Mouse (Mus musculus) spleen, adult 18-20 months (tissue): ENCODE measurements around the gene Mymx.
"Not testable (repeated sequence)": the region's sequence is repeated elsewhere in the genome, so short reads cannot be mapped to it uniquely, and the experiment has no call there.

Source experiments
- DNase-seq, 2 experiments: peaks; one replicate each; pipeline ENCODE4 v3.0.0; 2022; ENCODE audit warnings: mixed read lengths in 2 of 2

The Mymx gene

DNA sequence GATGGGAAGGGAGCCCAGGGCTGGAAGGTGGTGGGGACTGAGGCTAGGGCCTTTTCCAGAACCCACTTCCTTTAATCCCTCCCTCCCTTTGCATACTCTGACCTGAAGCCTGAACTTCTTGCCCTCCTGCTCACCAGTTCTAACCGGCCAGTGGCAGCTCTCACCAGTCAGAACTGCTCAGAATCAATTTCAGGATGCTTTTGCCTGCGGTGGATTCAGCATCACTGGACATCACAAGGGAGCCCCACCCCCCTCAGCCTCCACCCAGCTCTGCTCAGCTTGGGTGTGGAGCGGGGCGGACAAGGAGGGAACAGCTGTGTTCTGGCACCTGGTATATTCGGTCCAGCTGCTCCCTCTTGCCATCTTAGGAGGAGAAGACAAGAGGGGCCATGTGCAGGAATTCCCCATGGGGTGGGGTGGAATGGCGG is at the start of gene Mymx:
Mymx (minus strand) TSS at position 226 of the 428 bp plus-strand sequence.
- no peak for DNase-seq

DNA sequence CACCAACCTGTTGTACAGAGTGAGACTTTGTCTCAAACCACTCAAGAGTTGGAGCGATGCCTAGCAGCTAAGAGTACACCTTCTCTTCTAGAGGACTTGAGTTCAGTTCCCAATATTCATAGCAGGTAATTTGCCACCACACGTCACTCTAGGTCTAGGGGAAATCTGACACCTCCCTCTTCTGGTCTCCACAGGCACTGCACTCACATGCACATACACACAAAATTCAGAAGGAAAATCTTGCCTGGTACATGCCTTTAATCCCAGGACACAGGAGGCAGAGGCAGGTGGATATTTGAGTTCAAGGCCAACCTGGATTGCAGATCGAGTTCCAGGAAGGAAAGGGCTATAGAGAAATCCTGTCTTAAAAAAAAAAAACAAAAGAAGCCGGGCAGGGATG is 42.3 kb upstream of the Mymx start:
- DNase-seq: no peak

DNA sequence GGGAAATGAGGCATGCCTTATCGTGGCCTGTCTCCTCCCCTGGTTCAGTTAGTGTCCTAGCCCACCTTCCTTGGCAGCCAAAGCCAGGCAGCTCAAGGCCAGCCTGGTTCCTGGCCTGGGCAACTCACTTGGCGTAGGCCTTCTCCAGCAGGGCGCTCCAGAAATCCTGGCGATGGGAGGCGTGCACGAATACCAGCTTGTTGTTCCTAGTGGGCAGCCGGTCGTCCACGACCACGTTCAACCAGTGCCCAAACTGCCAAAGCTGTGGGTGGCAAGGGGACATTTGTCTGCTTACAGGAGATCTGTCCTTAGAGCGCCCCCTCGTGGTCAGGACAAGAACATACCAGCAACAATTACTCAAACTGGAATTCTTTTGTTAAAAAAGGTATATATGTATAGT is 40.8 kb upstream of the Mymx start:
- peak; percentile 25 to 70 for DNase-seq

DNA sequence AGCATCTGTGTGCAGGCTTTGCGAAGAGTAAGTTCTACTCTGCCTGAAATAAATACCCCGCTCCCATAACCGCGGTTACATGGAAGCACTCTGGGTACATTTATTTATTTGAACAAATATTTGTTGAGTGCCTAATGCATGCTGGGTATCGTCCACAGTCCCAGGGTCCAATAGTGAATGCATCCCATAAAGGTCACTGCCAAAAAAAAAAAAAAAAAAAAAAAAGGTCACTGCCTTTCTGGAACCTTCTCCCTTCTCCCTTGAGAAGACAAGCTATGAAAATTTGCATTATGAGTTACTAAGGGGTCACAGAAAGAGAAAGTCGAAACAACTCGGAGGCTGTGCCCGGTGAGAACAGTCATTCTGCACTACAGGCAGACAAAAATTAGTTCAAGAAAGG is 40.1 kb upstream of the Mymx start:
- no peak for DNase-seq

DNA sequence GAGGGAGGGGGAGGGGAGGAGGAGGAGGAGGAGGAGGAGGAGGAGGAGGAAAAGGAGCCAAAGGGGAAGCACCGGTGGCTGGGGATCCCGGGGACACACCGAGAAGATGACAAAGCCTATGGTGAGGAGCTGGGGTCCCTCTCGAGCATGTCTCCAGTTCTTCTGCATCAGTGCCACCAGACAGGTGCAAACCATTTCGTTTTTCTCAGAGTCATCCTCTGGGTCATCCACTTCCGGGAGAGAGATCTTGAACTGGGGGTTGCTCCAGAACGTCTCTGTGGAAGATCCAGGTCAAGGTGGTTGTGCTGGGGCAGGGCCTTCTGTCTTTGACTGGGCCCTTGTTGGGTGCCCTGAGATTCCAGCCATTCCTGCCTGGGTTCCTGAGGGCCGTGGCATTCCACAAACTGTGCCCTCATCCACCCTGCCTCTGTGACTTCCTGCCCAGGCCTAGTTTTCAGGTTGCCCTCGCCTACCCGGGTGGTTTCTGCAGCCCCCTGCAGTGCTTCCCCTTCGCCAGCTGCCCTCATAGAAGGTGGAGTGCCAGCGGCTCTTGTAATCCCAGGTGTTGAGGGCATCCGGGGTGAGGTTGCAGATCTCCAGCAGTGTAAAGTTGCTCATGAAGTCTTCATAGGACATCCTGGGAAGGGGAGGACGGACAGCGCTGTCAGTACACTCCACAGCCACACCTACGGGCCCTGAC is 36.8 kb upstream of the Mymx start:
- DNase-seq: no peak

DNA sequence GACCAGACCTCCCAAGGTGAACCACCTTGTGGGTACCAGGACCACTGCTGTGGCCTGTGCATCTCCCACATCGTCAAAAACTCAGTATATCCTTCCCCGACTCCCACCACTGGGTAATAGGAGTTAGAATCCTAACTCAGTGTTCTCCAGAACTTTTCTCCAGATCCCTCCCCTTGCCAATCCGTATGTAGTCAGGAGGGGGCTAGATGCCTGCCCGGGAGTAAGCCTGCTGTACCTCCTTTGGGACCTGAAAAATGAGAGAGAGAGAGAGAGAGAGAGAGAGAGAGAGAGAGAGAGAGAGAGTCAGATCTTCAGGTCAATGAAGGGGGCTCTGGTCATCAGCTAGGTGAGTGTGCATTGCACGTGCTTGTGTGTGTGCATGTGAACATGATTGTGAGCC is 32.1 kb upstream of the Mymx start:
- no peak for DNase-seq

DNA sequence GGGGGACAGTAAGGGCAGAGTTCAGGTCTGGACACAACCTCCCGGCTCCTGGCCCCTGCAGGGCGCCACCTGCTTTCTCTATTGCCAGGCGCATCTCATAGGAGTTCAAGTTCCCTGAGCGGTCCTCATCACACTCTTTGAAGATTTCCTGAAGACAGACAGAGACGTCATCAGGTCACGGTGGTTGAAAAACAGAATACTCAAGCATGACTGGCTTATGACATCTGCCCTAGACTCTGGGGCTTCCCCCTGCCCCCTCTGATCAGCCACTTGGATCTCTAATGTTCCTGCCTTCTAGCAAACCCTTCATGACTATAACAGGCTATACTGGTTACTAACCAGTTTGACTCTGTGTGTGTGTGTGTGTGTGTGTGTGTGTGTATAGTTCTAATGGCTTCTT is 30.0 kb upstream of the Mymx start:
- DNase-seq: no peak

DNA sequence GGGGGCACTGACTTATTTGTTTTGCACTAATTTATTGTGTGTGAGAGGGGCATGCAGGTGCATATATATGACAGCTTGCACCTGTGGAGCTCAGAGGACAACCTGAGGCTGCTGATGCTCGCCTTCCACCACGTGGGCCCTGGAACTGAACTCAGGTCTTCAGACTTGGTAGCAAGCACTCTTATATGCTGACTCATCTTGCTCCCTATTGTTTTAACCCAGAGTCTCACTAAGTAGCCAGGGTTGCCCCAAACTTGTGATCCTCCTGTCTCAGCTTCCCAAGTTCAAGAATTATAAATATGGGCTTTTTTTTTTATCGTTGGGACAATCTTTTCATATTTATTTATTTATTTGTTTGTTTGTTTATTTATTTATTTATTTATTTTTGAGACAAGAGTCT is 29.1 kb upstream of the Mymx start:
- DNase-seq: no peak

DNA sequence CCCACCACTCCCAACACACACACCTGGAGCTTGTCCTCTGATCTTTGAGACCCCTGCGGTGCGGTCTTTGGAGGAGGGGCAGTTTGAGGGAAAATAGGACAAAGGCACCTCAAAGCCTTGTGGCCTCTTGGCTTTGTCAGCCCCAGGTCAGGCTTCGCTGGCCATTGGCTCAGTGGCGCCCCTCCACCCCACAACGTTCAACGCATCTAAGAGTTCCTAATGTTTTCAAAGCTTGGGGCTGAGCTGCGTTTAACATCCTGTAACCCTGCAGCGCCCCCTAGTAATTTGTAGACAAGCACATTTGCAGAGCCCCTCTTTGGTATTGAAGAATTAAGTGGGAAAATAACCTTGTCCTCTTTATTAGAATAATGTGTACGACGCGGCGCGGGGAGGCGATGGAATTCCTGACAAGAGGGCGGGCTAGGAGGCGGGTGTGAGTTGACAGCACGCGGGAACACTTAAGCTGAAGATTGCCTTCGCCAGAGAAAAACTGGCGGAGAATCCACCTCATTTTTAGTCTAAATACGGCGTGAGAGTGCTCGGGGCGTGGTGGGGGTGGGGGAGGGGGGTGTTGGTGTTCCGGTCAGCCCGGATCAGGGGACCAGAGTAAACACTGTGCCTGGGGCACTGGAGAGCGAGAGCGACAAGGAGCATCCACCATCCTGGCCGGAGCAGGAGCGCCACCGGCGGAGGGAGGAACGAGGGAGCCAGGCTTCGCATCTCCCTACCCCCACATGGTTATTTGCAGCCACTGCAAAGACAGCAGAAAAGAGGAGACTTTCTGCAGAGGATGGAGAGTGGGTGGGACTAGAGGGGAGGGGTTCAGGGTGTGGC is 28.2 kb upstream of the Mymx start:
- peak in 1 of 2 experiments; percentile 49 for DNase-seq

DNA sequence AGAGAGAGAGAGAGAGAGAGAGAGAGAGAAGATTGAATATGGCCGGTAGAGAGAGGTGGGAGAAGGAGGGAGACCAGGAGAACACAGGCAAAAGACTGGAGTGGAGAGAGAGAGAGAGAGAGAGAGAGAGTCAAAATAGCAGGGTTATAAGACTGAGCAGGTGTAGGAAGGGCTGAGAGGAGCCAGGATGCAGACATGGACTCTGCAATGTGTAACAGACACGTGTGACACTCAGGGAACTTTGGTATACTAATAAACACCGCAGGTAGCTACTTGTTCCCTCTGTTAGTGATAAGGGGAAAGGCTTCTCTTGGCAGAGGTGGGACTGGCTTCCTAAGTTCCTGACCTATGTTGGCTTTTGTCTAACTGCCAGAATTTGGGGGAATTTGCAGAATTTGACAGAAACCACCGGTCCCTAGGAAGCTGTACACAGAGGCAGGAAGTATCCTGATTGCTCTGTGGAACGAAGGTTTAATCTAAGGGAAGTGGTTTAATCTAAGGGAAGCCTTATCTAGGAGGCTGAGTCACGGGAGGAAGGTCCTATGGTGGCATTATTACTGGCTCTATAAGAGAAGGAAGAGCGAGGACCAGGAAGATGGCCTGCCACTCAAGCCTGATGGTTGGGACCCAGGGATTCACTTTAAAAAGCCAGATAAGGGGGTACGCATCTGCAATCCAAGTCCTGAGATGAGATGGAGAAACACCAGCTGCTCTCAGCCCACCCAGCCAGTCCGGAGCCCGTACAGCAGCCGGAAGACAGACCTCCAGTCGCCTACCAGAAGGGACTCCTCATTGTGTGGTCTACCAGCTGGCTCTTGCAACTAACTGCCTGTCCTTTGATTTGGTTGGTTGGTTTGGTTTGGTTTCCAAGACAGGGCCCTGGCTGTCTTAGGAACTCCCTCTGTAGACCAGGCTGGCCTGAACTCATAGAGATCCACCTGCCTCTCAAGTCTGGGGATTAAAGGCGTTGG is 27.3 kb upstream of the Mymx start:
- no peak for DNase-seq

DNA sequence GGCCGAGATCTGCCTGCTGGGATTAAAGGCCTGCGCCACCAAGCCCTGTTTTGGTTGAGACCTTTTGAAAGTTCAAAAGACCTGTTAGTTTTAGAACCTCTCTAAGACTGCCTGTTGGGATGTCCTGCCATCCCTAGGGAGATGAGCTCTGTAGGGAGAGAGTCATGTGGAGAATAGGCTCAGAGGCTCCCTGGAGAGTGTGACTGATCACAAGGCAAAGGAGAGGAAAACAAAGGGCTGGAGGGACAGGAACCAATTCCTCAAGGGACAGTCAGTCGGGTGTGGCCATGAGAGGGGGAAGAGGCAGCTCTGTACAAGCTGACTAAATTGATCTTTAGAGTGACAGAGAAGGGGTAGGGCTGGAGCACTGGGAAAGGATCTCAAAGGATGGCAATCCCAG is 26.3 kb upstream of the Mymx start:
- no peak for DNase-seq

DNA sequence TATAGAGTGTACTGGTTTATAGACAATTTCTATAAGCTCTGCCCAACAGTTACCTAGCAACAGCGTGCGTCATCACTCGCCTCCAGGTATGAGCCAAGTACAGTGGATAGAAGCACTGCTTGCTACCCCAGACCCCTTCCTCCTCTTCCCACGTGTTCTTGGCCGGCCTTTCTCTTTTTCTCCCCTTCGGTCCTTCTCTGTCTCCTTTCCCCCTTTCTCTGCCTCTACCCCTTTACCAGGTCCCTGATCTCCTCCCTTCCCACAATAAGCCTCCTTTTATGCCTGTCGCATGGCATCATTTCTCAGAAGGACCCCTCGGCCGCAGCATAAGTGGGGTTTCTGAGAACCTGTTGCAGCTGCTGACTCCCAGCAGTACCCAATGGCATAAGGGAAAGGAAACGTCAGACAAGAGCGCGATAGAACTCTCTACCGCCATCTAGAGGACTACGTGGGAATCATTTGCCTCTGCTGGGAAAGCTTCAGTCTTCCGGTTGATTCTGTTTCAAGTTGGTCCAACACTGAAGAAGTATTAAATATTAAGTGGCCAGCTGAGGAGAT is 24.8 kb upstream of the Mymx start:
- peak in 1 of 2 experiments; percentile 51 for DNase-seq

DNA sequence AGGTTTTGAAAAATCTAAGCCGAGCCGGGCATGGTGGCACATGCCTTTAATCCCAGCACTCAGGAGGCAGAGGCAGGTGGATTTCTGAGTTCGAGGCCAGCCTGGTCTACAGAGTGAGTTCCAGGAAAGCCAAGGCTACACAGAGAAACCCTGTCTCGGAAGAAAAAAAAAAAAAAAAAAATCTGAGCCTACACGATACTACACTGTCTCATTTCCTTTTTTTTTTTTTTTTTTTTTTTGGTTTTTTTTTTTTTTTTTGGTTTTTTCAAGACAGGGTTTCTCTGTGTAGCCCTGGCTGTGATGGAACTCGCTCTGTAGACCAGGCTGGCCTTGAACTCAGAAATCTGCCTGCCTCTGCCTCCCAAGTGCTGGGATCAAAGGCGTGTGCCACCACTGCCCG is 21.5 kb upstream of the Mymx start:
- DNase-seq: not testable (repeated sequence)

DNA sequence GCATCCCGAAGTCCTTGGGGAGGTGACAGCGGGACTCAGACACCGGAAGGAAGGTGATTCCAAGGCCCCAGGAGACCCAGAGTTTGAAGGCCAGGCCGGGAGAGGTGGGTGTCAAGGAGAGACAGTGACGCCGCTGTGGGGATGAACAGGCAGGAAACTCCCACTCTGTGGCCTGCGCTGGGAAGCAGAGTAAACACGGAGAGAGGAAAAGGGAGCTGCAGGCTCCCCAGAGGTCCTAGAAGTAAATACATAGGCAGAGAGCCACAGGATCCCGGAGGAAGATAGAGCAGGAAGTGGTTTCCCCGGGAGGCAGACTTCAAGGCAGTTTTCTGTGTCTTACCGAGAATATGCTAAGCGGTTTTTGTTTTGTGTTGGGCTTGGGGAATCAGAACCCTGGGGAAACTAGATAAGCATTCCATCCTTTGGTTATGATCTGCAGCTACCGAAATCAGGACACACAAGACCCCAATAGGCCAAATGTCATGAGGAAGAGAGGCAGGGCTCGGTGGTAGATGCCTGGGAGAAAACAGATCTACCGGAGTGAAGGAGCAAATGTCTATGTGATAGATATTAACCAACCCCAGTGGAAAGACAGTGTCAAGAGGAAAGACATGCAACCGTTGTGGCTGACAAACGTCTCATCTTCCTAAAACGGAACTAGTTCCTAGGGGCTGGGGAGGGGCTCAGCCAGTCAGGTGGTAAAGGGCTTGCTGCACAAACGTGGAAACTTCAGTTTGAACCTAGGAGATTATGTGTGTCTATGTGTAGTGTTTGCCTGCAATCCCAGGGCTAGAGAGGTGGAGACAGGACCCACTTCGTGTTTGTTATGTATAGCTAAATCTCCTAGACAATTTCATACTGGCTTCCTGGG is 17.7 kb upstream of the Mymx start:
- DNase-seq: peak in 1 of 2 experiments; percentile 14

DNA sequence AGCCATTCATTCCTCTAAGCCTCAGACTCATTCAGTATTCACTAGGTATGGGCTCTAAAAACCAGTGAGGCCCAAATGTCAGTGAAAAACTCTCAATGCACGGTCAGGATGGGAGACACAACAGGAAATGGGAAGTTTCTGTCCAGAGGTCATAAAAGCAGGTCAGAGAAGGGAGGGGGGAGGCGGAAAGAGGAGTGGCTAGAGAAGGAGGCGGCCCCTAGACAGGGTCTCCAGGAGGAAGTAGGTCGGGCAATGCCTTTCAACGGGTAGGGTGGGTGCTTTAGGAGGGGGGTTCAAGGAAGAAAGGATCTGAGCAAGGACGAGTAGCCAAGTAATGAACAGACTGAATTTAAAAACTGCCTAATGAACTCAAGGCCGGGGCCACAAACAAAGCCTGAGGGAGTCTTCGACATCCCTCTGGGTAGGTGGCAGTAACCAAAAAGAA is 17.1 kb upstream of the Mymx start:
- peak in 1 of 2 experiments; percentile 42 for DNase-seq

DNA sequence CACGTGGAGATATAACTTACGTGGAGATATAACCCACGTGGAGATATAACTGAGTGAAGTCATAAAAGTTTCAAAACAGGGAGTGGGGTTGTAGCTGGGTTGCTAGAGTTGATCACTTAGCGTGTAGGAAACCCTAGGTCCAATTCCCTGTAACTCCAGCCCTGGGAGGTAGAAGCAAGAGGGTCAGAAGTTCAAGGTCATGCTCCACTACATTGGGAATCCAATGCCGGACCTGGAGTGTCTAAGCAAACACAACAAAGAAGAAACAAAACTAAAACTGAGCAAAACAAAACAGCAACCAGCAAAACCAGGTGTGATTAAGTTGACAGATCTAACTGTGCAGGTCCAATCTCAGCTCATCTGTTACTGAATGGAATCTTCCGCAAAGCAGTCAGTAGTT is 15.8 kb upstream of the Mymx start:
- no peak for DNase-seq

DNA sequence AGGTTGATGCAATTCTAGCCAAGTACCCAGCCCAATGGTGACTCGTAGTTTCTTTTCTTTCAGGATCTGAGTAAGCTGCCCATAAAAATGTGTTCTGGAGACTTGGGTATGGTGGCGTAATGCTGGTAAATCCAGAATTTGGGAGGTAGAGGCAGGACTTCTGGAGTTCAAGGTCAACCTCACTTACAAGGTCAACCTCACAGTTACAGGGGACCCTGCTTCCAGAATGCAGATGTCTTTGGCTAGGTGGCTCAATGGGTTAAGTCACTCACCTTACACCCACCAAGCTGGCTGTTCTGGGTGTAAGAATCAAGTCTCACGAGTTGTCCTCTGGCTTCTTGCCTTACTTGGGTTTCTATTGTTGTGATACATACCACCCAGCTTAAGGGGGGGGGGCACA is 14.8 kb upstream of the Mymx start:
- no peak for DNase-seq

DNA sequence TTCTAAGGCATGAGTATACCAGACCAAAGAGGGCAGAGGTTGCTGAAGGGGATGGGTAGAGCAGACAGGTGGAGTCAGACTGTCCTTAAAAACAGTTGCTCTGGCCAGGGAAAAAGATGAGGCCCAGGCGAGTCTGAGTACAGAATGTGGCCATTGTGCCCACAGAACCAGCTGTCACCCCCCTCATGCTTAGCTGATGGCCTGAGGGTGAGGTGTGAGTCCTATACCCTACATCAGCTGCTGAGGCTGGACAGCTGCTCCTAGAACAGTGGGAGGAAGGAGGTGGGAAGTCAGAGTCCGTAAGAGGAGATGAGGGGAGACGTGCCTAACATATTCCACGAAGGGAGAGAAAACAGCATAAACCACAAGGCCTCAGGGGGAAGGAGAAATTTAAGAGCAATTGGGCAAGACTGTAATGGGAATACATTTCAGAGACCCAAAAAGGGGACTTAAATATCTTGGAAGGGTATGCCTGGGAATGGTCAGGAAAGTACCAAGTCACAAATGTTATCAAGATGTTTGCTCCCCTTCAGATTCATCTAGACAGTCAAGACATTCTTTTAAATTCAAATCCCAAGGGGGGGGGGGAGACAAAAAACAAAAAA is 14.2 kb upstream of the Mymx start:
- DNase-seq: no peak

DNA sequence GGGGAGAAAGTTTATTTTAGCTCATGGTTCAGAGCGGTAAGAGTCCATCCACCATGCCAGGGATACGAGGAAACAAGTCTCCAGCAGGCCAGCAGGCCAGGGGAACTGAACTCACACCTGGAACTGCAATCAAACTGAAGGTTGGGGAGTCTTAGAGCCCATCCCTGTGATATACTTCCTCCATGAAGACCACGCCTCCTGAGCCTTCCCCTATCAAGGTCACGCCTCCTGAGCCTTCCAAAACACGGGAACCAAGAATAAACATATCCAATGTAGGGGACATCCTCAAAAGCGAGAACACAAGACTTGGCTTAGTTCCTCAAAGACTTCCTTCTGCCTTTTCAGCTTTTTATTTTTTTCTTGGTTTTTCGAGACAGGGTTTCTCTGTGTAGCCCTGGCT is 11.0 kb upstream of the Mymx start:
- DNase-seq: no peak

DNA sequence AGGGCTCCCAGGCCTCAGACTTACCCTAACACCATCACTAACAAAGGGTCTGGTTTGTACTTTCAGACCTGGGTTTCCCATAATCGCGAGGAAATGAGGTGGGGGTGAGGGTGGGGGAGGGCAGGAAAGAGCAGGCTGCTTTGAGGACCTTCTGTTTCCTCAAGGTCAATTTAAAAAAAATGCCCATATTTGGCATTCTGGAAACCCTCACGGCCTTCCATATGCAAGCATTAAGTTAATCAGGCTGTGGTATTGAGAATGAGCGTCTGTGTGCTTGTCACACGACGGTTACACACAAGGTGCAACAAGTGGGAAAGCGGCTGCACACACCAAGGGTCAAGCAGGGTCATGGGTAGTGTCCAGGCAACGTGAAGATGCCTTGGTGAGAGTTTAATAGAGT is 10.1 kb upstream of the Mymx start:
- no peak for DNase-seq

DNA sequence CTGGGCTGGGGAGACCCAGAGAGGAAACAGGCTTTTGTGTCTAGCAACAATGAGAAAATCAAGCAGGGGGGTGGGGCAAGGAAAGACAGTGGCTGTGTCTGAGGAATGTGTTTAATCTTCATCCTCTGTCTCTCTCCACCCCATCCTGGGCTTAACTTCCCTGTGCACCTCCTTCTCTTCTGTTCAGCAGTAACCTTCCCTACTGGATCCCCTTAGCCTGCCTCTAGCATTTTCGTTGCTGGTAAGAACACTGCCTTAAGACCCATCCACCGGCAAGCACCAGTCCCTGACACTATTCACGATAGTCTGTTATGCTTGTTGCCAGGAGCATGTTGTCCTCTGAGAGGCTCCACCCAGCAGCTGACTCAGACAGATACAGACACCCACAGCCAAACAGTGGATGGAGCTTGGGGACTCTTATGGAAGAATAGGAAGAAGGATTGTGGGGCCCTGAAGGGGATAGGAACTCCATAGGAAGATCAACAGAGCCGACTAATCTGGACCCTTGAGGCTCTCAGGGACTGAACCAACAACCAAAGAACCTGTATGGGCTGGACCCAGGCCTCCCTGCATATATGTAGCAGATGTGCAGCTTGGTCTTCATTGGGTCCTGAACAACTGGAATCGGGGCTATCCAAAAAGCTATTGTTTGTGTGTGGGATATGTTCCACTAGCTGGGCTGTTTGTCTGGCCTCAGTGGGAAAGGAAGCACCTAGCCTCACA is 8.4 kb upstream of the Mymx start:
- DNase-seq: no peak
